Mouse (Mus musculus) heart, adult 2 months (tissue): ENCODE results near the gene Asb10.

Source experiments
- CTCF ChIP-seq: fragments of 200-600 bp; IDR thresholded peaks from 2 replicates; pipeline ENCODE4 v1.8.1; 2022; ENCODE audit warnings: antibody characterized with exemption, mild to moderate bottlenecking, moderate library complexity
- EP300 ChIP-seq: fragments of 200-500 bp; IDR thresholded peaks from 2 replicates; pipeline ENCODE4 v1.6.1; 2011; ENCODE audit warnings: low read depth, low read length, control low read depth; ENCODE audit not compliant: insufficient read depth
- POLR2A ChIP-seq: fragments of 200-500 bp; IDR thresholded peaks from 2 replicates; pipeline ENCODE4 v1.6.1; 2011; ENCODE audit warnings: mild to moderate bottlenecking, low read depth, low read length, control low read depth; ENCODE audit not compliant: insufficient read depth

GRCm38 (mm10) chr5:24502786-24503185 lies 38.0 kb downstream of the Asb10 start:
- TF ChIP-seq CTCF: no peak
- TF ChIP-seq EP300: no peak
- no peak for TF ChIP-seq POLR2A
